Mouse (Mus musculus): ENCODE results near the gene Sash1. TPM values are rescaled to one million over a fixed set of nuclear protein-coding genes. Genes with fewer than 3 reads are reported as not detected.

Gene Sash1
- 10 to 100 TPM; 68.7 to 71.6 TPM for total RNA-seq (2021)

DNA sequence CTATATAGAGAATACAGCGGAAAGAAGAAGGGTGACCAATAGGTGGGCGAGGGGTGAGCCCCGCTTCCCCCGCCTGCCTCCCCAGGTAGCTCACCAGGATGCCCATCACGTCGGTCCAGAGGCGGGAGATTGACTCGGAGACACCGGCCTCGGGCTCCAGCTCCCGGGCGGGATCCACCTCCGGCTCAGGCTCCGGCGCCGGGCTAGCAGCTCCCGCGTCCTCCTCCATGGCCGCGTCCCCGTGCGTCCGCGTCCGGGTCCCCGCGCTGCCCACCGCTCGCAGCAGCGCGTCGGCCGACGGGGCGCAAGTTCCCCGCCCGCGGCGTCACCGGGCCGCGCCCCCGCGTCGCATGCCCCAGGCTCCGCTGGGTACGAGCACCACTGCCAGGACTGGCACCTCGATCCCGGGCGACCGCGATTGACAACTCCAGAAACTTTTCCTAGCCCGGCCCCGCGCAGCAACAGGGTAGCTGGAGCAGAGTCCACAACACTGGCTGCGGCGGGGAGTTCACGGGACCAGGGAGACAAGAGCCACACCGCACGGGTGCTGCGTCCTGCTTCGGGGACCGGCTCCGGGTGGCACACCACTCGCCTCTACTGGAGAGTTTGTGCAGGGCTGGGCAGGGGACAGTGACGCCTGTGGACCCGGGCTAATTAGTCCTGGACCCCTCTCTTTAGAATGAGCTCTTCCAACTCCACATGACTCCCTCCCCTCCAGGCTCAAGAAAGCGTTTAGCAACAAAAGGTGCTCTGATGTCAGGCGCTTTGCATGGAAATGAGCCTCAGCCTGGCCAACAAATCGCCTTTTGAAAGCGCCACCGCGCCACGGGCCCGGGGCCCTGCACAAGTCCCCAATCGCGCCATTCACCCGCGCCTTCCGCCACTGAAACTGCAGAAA, at the start of gene Sash1:
Sash1 (minus strand) TSS at position 441 of the 898 bp plus-strand sequence.
- intact Hi-C loops (cut with DNase I): no loop called here
- DNase-seq (ENCODE audit: extremely low spot score in 1 of 2, low spot score in 2 of 2): peak; percentile 71 to 91

DNA sequence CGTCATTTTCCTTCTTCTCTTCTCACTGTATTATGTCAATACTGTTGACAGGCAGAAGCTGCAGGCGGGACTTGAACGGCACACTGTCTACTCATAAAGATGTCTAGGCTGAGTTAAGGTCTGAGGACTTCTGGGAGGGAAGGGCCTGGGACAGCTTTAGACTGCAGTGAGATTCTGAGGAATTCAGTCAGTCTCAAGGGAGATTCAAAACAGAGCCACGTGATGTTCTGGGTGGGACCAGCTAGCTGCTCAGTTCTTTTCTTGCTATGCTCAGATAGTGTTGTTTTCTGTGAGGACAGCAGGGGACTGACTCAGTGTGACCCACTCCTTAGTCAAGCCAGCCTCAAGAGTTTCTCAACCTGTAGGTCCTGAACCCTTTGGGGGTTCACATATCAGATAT, 49.7 kb upstream of the Sash1 start:
- no peak for DNase-seq (ENCODE audit: extremely low spot score in 1 of 2, low spot score in 2 of 2)
- intact Hi-C loops (cut with DNase I): no loop called here

DNA sequence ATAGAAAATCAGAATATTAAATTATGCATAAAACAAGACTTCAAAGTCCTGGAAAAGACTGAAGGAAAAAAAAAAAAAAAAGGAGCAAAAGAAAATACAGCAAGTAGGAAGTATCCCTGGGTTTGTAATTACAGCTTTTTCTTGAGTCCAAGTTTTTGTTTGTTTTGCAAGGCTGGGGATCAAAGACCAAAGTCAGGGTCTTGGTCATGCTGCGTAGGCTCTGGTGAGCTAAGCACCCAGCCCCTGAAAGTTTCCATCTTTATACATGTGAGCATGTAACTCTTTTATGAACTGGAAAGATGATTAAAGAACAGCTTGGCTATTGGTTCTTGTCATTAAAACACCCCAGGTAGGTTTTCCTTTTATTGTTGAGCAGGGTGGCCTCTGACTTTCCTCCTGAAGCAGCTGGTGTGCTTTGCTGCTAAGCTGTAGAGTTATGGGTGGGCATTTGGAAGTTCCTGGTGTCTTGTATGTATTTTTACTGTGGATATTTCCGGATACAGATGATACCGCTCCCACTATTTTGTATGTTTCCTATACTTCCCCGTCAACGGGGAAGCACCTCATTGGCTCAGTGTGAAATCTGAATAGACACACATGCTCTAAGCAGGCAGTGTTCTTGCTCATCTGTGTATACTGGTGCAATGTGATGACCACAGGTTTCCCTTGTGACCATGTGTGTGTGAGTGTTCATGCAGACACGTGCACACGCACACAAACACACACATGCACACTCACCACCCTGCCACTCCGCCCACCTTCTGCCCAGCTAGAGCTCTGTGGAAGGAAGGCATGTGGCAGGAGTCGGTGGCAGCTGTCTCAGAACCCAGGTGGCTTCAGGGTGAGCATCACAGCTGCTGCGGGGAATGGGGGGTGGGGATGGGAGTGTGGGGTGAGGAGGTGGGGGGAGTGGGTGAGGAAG, 47.8 kb upstream of the Sash1 start:
- DNase-seq (ENCODE audit: extremely low spot score in 1 of 2, low spot score in 2 of 2): peak in 1 of 2 experiments; percentile 31
- intact Hi-C loops (cut with DNase I): no loop called here

DNA sequence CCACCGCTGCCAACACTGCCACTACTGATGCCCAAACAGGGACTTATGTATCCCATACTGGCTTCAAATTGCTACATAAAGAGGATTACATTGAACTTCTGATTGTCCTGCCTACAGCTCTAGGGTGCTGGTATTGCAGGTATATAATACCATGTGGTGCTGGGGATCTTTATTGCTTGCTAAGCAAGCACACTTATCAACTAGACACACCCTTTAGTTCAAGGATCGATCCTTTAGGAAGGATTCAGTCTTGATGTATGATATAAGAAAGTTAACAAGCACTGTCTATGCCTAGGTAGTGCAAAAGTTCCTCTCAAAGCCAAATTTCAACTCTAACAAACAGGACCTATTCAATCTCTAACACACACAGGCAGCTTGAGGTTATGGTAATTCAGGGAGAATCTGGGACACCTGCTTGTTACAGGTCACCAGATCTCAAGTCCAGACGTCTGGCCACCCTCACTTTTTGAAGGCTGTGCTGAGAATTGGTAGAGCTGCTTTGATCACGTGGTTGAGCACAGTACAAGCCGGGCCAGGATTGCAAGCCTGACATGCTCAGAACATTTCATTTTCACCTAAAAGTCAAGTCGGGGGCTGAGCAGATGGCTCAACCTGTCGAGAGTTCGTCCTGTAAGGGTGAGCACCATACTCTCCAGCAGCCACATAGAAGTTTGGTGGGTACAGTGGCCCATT, 45.8 kb upstream of the Sash1 start:
- DNase-seq (ENCODE audit: extremely low spot score in 1 of 2, low spot score in 2 of 2): no peak
- intact Hi-C loops (cut with DNase I): no loop called here

DNA sequence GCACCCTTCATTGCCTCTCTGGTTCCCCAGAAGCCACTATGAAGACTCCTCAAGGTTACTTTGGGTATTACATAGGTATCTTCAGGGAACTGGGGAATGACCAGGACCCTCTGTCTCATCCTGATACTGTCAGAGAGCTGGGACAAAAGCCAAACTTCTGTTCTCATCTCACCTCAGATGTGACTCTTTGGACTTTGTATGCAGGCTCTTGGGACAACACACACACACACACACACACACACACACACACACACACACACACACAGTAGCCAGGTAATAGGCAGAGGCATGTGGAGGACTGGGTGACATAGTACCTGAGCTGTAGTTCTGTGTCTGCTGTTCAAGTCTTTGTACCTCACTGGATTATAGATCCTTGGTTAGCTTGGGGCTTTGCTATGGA, 44.8 kb upstream of the Sash1 start:
- intact Hi-C loops (cut with DNase I): no loop called here

DNA sequence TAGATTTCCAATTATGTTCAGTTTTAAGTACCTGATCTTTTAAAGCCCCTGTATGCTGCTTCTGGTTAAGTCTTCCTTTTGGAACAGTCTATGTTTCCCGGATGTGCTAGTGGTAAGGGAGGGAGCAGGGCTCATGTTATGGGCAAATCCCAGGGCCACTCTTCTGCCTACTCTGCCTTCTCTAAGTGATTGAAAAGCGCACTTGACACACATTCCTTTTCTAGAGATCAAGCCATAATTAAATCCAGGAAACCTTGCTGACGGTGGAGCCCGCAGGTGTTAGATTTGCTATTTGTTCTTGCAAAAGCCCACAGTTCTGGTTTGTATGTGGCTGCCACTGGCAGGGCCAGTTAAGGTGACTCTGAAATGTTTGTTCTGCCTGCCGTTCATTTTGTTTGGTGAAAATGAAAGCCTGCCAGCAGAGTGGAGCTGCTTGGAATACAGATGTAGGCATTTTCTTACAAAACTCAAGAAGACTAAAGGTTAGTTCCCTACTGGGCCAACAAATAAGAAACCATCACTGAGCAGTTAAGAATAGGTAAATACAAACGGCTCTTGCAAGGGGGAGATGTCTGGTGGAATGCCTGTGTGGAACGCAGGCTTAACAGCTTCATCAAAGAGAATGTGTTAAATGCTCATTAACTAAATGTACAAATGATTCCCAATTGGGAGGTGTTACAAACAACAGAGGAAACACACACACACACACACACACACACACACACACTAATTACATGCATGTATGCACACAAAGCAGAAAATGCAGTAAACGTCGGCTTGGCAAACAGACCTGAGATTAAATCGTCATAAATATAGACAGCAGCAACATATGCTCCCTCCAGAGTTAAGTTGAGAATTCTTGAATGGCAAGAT, 43.1 kb upstream of the Sash1 start:
- intact Hi-C loops (cut with DNase I): no loop called here
- no peak for DNase-seq (ENCODE audit: extremely low spot score in 1 of 2, low spot score in 2 of 2)

More for the DNA sequence above, 44.8 kb upstream of the Sash1 start:
- DNase-seq (ENCODE audit: extremely low spot score in 1 of 2, low spot score in 2 of 2): no peak

DNA sequence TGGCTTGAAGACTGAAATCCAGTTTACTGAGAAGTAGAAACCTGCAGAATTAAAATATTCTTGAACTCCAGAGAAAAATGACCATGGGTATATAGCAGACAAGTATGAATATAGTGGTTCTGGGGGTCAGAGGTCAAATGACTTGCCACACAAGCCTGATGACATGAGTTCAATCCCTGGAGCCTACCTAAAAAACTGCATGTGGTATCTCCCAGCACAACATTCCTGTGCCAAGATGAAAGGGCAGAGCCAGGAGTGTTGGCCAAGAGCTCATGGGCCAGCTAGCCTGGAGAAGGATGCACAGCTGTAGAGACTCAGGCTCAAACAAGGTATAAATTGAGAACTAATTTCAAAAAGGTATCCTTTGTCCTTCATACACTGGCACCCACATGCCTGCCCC, 42.4 kb upstream of the Sash1 start:
- intact Hi-C loops (cut with DNase I): no loop called here
- DNase-seq (ENCODE audit: extremely low spot score in 1 of 2, low spot score in 2 of 2): no peak

DNA sequence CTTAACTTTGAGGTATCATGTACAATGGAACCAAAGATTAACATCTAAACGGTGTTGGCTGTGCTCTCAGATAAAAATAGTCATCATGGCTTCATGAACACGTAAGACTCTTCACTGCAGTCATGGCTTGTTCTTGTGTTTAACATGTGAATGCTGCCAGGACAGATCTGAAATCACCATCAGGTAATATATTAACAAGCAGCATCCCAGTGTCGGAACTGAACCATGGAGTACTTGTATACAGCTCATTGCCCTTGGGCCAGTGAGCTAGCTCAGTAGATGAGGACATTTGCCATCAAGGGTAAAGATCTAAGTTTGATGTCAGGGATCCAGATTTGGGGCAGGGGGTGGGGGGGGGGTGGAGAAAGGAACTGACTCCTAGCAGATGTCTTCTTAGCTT, 41.0 kb upstream of the Sash1 start:
- DNase-seq (ENCODE audit: extremely low spot score in 1 of 2, low spot score in 2 of 2): no peak
- intact Hi-C loops (cut with DNase I): no loop called here

DNA sequence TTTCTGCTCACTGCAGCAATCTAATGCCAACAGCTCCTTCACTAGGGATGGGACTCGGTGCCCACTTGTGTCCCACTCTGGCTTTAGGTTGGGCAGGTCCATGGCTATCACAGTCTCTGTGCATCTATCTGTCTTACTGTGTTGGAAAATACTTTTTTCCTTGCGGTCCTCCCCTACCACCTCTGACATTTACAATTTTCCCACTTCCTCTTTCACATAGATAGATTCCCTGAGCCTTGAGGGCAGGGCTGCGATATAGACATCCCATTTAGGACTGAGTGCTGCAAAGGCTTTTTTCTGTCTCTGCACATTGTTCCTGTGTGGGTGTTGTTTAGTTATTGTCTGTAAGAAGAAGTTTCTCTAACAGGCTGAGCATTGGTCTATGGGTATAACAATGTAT, 40.4 kb upstream of the Sash1 start:
- intact Hi-C loops (cut with DNase I): no loop called here
- DNase-seq (ENCODE audit: extremely low spot score in 1 of 2, low spot score in 2 of 2): no peak

DNA sequence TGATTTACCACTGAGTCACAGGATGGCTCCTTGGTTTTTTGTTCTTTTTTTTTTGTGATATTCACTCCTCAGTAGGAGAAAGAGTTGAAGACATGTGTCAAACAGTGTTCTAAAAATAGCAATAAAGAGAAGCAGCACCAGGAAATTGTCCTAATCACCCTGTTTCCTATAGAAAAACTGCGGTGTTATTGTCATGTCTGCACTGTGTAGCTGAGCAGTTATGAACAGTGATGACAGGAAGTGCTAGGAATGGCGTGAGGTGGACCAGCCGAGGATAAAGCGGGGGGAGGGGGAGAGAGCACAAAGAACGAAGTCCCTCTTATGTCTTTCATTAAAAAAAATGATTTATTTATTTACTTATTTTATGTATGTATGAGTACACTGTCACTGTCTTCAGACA, 39.4 kb upstream of the Sash1 start:
- intact Hi-C loops (cut with DNase I): no loop called here

DNA sequence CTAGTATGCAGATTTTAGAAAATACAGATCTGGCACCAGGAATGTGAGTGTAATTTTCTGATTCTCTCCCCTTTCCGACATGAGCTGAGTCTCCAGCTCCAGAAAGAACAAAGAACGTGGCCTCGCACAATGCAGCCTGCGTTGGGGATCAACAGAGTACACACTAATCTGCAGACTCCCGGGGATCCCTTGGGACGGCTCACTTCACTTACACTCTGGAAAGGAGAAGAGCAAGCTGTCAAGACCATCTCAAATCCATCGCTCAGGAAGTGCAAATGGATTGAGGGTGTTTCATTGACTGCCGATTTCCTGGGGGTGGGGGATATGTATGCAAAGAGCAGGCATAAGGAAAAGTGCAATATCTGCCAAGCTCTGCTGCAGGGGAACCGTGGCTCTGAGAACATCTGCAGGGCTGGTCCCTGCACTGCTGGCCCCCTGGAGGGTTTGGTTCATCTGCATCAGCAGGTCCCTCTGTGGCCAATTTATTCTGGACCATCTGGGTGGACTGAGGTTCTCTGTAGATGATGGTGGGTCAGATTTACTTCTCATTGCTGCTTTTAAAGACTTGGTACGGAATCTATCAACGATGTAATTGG, 35.3 kb upstream of the Sash1 start:
- intact Hi-C loops (cut with DNase I): no loop called here
- DNase-seq (ENCODE audit: extremely low spot score in 1 of 2, low spot score in 2 of 2): no peak

More for the DNA sequence above, 39.4 kb upstream of the Sash1 start:
- DNase-seq (ENCODE audit: extremely low spot score in 1 of 2, low spot score in 2 of 2): no peak

DNA sequence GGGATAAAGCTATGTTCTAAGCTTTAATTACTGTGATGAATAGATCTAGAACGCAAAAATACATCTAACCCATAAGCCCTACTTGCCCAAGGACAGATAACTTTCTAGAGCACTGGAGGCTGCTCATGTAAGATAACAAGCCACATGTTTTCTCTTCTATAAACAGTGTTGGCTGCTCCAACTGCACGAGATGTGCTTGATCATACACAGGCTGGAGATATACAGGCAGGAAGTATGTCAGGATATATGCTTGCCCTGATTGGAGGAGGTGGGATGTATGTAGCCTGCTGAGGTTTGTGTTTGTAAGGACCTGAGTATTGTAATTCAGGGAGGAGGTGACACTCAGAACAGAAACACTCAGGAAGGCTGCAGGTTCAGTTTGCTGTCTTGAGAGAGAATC, 31.9 kb upstream of the Sash1 start:
- no peak for DNase-seq (ENCODE audit: extremely low spot score in 1 of 2, low spot score in 2 of 2)
- intact Hi-C loops (cut with DNase I): no loop called here

DNA sequence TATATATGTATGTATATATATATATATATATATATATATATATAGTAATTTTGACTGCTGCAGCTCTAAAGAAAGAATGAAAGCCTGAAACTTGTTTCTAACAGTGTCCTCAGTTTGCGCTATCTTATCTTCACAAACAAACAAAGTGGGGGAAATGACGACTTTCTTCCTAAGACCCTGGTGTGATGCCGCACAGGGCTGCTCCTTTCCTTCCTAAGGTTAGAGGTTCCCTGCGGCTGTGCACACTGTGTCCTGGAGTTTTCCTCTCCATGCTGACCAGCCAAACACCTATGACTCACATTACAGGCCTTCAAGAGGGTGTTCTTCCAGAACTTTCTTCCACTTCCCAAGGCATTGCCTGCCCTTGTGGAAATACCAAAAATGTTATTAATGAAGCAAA, 31.5 kb upstream of the Sash1 start:
- intact Hi-C loops (cut with DNase I): no loop called here

DNA sequence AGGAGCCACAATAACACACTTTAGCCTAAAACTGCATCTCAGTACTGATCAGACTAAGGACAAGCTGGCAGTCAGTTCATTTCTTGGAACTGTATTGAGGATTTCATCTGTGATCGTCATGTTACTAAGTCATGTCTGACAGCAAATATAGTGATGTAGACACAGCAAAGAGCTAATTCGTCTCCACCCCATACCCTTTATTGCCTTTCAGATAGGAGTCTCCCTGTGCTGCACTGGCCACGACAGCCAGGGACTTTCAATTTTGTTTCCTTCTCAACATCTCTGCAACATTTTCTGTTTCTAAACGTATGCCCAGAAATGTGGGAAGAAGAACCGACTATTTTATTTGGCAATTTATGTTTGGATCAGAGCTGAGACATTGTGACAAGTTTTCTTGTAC, 29.9 kb upstream of the Sash1 start:
- DNase-seq (ENCODE audit: extremely low spot score in 1 of 2, low spot score in 2 of 2): no peak
- intact Hi-C loops (cut with DNase I): no loop called here

More for the DNA sequence above, 31.5 kb upstream of the Sash1 start:
- no peak for DNase-seq (ENCODE audit: extremely low spot score in 1 of 2, low spot score in 2 of 2)

DNA sequence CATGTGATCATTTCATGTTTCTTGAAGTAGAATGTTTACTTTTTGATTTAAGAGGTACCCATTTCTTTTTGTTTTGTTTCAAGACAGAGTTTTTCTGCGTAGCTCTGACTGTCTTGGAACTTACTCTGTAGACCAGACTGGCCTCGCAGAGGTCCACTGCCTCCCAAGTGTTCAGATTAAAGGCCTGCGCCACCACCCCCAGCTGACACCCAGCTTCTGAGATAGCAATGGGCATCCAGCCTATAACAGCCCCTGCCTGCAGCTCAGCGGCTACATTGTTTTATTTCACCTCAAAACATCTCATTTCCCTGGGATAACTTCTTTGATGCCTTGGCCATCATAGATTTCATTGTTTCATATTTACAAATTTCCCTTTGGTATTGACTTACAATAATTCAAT, 28.0 kb upstream of the Sash1 start:
- no peak for DNase-seq (ENCODE audit: extremely low spot score in 1 of 2, low spot score in 2 of 2)
- intact Hi-C loops (cut with DNase I): no loop called here

DNA sequence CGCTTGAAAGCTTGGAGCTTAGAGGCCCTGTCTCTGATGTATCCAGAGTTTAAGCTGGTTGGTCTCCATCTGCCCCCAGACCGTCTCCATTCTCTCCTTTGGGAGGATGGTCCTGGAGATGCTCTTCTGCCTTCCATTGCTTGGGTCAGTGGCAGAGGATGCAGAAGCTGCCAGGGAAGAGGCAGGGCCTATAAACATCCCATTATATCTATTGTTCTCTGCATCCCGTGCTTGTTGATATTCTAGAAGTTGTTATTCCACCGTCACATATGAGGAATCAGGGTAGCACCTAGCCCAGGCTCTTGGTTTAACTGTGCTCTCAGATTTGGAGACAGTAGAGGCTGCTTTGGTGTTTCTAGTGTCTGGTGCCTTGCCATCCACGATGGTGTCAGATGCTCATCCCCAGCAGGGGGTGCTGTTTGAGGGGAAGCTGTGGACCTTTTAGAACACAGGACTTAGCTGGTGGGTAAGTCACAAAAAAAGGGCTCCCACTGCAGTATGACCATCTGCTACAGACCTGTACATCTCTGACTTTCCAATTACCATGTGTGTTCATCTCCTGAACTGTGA, 26.9 kb upstream of the Sash1 start:
- intact Hi-C loops (cut with DNase I): no loop called here
- DNase-seq (ENCODE audit: extremely low spot score in 1 of 2, low spot score in 2 of 2): peak in 1 of 2 experiments; percentile 32

DNA sequence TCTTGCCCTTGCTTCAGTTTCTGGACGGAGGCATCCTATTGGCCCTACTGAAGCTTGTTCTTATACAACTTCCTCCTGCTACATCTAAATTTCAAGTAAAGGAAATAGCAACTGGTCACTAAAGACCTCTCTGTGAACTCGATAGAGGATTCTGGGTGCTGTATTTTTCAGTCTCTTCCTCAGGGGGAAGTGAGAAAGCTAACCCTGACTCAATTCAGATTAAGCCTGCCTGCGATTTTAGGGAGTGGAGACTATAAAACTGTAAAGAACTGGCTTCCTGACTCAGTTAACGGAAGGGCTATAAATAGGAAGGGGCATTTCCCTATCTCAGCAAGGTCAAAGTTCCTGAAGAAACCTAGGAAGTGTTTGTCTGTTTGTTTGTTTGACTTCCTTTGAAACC, 26.3 kb upstream of the Sash1 start:
- intact Hi-C loops (cut with DNase I): no loop called here
- no peak for DNase-seq (ENCODE audit: extremely low spot score in 1 of 2, low spot score in 2 of 2)
